Comparison of ENCODE assay signal across 16 mouse cellular contexts in genomic region chr10:83963232-83963760, GRCm38 (mm10).
"Had no signal": no experiment of that assay in that cellular context is flagged by ENCODE, and none has a peak within 500 bp of the region (broad histone marks: within the 10 kb centered on the region; RNA-seq: fewer than 3 reads in every experiment).

No protein-coding gene starts in this region.

- ATAC-seq: intestine, embryonic 16.5 days; lung, postnatal 0 days; midbrain, embryonic 13.5 days had no signal

- H3K9ac ChIP-seq: liver, embryonic 15.5 days; midbrain, embryonic 13.5 days had no signal

- H3K27me3 ChIP-seq: liver, embryonic 15.5 days had no signal

- H3K4me1 ChIP-seq: liver, embryonic 15.5 days; megakaryocyte, embryonic 14.5 days had no signal

- H3K27ac ChIP-seq: left cerebral cortex, adult 2 months; limb, embryonic 10.5 days; liver, embryonic 15.5 days; macrophage; midbrain, embryonic 13.5 days had no signal

- H3K9me3 ChIP-seq: limb, embryonic 10.5 days; liver, embryonic 15.5 days; midbrain, embryonic 13.5 days had no signal

- H3K4me3 ChIP-seq: left cerebral cortex, adult 2 months; limb, embryonic 10.5 days; liver, embryonic 15.5 days; megakaryocyte, embryonic 14.5 days; midbrain, embryonic 13.5 days had no signal

- H3K4me2 ChIP-seq: liver, embryonic 11.5 days; liver, embryonic 15.5 days; midbrain, embryonic 13.5 days had no signal

- H3K36me3 ChIP-seq: limb, embryonic 10.5 days; liver, embryonic 15.5 days; midbrain, embryonic 13.5 days had no signal

- DNase-seq: kidney, adult 2 months; kidney, postnatal 25 days; lung, adult 2 months; right cerebral cortex, postnatal 4 days; spleen, adult 18-20 months; thymus, adult 2 months; thymus, postnatal 36 days had no signal
